Mouse (Mus musculus) CH12.LX (cell line): ENCODE results near the gene Tlr11. TPM values are rescaled to one million over a fixed set of nuclear protein-coding genes. Genes with fewer than 3 reads are reported as not detected.

ENCODE experiments used
- DNase-seq: peaks from one replicate; pipeline ENCODE4 v3.0.0-alpha.2; 2013; ENCODE audit errors: extremely low read depth
- H3K27ac ChIP-seq: 2 replicates; pipeline ENCODE4 v1.5.1; 2012; ENCODE audit warnings: low read depth, mild to moderate bottlenecking, control low read depth, moderate library complexity; ENCODE audit not compliant: insufficient read depth
- H3K27me3 ChIP-seq: replicated peaks from 2 replicates; pipeline ENCODE3; 2012; ENCODE audit warnings: inconsistent platforms
- H3K36me3 ChIP-seq, 2 experiments: replicated peaks in 1 of 2; 2 replicates each; pipeline versions ENCODE3 to v1.6.1; 2012; ENCODE audit warnings: inconsistent platforms in 1 of 2, low read length in 1 of 2, mild to moderate bottlenecking in 1 of 2, mixed read lengths in 1 of 2, moderate library complexity in 1 of 2; ENCODE audit not compliant: control insufficient read depth in 1 of 2, insufficient read depth in 1 of 2
- H3K4me1 ChIP-seq, 2 experiments: 2 replicates each; pipeline ENCODE4 v1.6.1; 2012; ENCODE audit warnings: inconsistent platforms in 1 of 2, moderate library complexity in 1 of 2; ENCODE audit not compliant: insufficient read depth in 2 of 2, control insufficient read depth in 1 of 2
- H3K4me2 ChIP-seq: 2 replicates; pipeline ENCODE4 v1.6.1; 2012; ENCODE audit warnings: low read depth, mild to moderate bottlenecking, control low read depth; ENCODE audit not compliant: poor library complexity, insufficient read depth, severe bottlenecking
- H3K4me3 ChIP-seq, 3 experiments: fragments of 150-350 bp in 1 of 3; sonication (generic) in 1 of 3; replicated peaks in 1 of 3; 2 replicates each; pipeline versions ENCODE3 to v1.5.1; 2011 to 2012; ENCODE audit warnings: low read depth in 2 of 3, low read length in 2 of 3, mild to moderate bottlenecking in 2 of 3, moderate library complexity in 2 of 3, control low read depth in 1 of 3, improper control_type of control experiment in 1 of 3, inconsistent platforms in 1 of 3, mixed read lengths in 1 of 3; ENCODE audit not compliant: poor library complexity in 1 of 3
- H3K79me2 ChIP-seq: replicated peaks from 2 replicates; pipeline ENCODE4 v1.6.1; 2012; ENCODE audit warnings: mild to moderate bottlenecking, moderate library complexity; ENCODE audit not compliant: control insufficient read depth, poor library complexity, insufficient read depth, severe bottlenecking; ENCODE audit errors: extremely low read depth
- H3K9ac ChIP-seq: 2 replicates; pipeline ENCODE4 v1.6.1; 2012; ENCODE audit warnings: low read depth, mild to moderate bottlenecking, control low read depth, moderate library complexity; ENCODE audit not compliant: insufficient read depth
- H3K9me3 ChIP-seq: replicated peaks from 2 replicates; pipeline ENCODE3; 2012; ENCODE audit warnings: low read length, inconsistent platforms, mixed read lengths
- E2F4 ChIP-seq: IDR thresholded peaks from 2 replicates; pipeline ENCODE4 v1.6.1; 2011; ENCODE audit warnings: low read depth, low read length, improper control_type of control experiment; ENCODE audit not compliant: insufficient replicate concordance
- HCFC1 ChIP-seq: IDR thresholded peaks from 2 replicates; pipeline ENCODE4 v1.6.1; 2012; ENCODE audit warnings: low read depth, mild to moderate bottlenecking, inconsistent platforms, low read length, improper control_type of control experiment
- IRF4 ChIP-seq: IDR thresholded peaks from 2 replicates; pipeline ENCODE4 v1.6.1; 2014; ENCODE audit warnings: low read depth, mild to moderate bottlenecking, inconsistent platforms, low read length, improper control_type of control experiment
- JUND ChIP-seq: conservative IDR thresholded peaks from 2 replicates; pipeline ENCODE4 v1.6.1; 2011; ENCODE audit warnings: low read depth, low read length, improper control_type of control experiment
- KAT2A ChIP-seq: IDR thresholded peaks from 2 replicates; pipeline ENCODE4 v1.6.1; 2012; ENCODE audit warnings: low read length, improper control_type of control experiment, inconsistent platforms; ENCODE audit not compliant: insufficient replicate concordance
- MAX ChIP-seq: IDR thresholded peaks from 2 replicates; pipeline ENCODE4 v1.6.1; 2011; ENCODE audit warnings: low read length, improper control_type of control experiment
- MEF2A ChIP-seq: IDR thresholded peaks from 2 replicates; pipeline ENCODE4 v1.6.1; 2014; ENCODE audit warnings: low read depth, mild to moderate bottlenecking, inconsistent platforms, low read length, improper control_type of control experiment, borderline replicate concordance
- NRF1 ChIP-seq: IDR thresholded peaks from 2 replicates; pipeline ENCODE4 v1.6.1; 2014; ENCODE audit warnings: low read depth, mild to moderate bottlenecking, inconsistent platforms, low read length, improper control_type of control experiment, moderate library complexity
- PAX5 ChIP-seq: IDR thresholded peaks from 2 replicates; pipeline ENCODE4 v1.6.1; 2012; ENCODE audit warnings: low read length, inconsistent platforms, mixed read lengths
- RAD21 ChIP-seq: IDR thresholded peaks from 2 replicates; pipeline ENCODE4 v1.6.1; 2011; ENCODE audit warnings: low read depth, mild to moderate bottlenecking, low read length, improper control_type of control experiment, moderate library complexity
- SIN3A ChIP-seq: IDR thresholded peaks from 2 replicates; pipeline ENCODE4 v1.6.1; 2012; ENCODE audit warnings: low read length, improper control_type of control experiment, inconsistent platforms
- SMC3 ChIP-seq: IDR thresholded peaks from 2 replicates; pipeline ENCODE4 v1.6.1; 2011; ENCODE audit warnings: low read depth, low read length, improper control_type of control experiment
- TCF12 ChIP-seq: IDR thresholded peaks from 2 replicates; pipeline ENCODE4 v1.6.1; 2014; ENCODE audit warnings: low read depth, mild to moderate bottlenecking, inconsistent platforms, low read length, improper control_type of control experiment
- UBTF ChIP-seq: IDR thresholded peaks from 2 replicates; pipeline ENCODE4 v1.6.1; 2012; ENCODE audit warnings: low read depth, mild to moderate bottlenecking, inconsistent platforms, low read length, improper control_type of control experiment, moderate library complexity
- USF2 ChIP-seq: conservative IDR thresholded peaks from 2 replicates; pipeline ENCODE4 v1.6.1; 2011; ENCODE audit warnings: low read depth, low read length, improper control_type of control experiment
- ZKSCAN1 ChIP-seq: IDR thresholded peaks from 2 replicates; pipeline ENCODE4 v1.6.1; 2012; ENCODE audit warnings: low read depth, inconsistent platforms, low read length, improper control_type of control experiment, borderline replicate concordance
- ZMIZ1 ChIP-seq: IDR thresholded peaks from 2 replicates; pipeline ENCODE4 v1.6.1; 2012; ENCODE audit warnings: low read depth, mild to moderate bottlenecking, inconsistent platforms, low read length, improper control_type of control experiment
- dilution Hi-C: fragments of 300-500 bp; cut with MboI; formaldehyde crosslinking; loops from 2 replicates; pipeline ENCODE4 v1.14.3; 2020; ENCODE audit warnings: low sequenced_read_pairs; ENCODE audit not compliant: extremely low pct_unique_long_range_greater_than_20kb, extremely low pct_ligation_motif_present
- in situ Hi-C: fragments of 300-500 bp; cut with MboI; formaldehyde crosslinking; loops from 3 replicates; pipeline ENCODE4 v1.14.3; 2019; ENCODE audit warnings: low sequenced_read_pairs, low pct_ligation_motif_present, low pct_unique_long_range_greater_than_20kb, mixed read lengths
- polyA plus RNA-seq: library from polyadenylated mRNA; unstranded; fragments of >175 nt; gene quantifications from 2 replicates; pipeline ENCODE4 v1.2.1, GENCODE M21; 2012; ENCODE audit warnings: low read depth; ENCODE audit not compliant: insufficient read length
- total RNA-seq, 2 experiments: library from RNA; depleted of rRNA; stranded (reverse); fragments of 300-350 nt in 1 of 2; fragments of >200 nt in 1 of 2; gene quantifications; 2 replicates each; pipeline ENCODE4 v1.2.3; 2012 to 2014

Gene Tlr11
- total and polyA plus RNA-seq, 3 experiments, result not detected

DNA sequence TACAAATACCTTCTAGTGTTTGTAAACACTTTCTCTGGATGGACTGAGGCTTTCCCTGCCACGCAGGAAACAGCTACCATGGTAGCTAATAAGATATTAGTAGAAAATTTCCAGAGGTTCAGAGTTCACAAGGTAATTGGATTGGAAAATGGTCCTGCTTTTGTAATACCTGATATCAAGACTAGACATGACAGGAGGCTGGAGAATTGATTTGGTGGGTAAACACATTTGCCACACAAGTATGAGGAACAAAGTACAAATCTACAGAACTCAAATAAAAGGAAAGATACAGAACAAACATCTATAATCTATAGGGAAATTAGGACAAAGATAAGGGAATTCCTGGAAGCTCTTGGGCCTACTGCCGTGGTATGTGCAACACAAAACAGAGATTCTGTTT lies 989 bp upstream of the Tlr11 start:
- DNase-seq, result no peak
- no peaks in the 10 kb centered on the region for H3K9me3 ChIP-seq
- dilution Hi-C loops (no loop called here), in situ Hi-C loops (loop anchor here (25.0 kb wide), 1 partner anchor 406 kb away; no protein-coding TSS in a partner anchor)
- H3K27ac ChIP-seq, result no peak overlapping the region
- H3K36me3 ChIP-seq, result no peaks in the 10 kb centered on the region
- H3K79me2 ChIP-seq, result no peaks in the 10 kb centered on the region
- H3K4me2 ChIP-seq, result no peak overlapping the region
- no peak for TF ChIP-seq UBTF
- TF ChIP-seq IRF4, result no peak
- TF ChIP-seq MAX, result no peak
- peaks cover 0 to 10% of the 10 kb centered on the region in 2 experiments; a peak in 2 of 4 replicates for H3K4me1 ChIP-seq
- H3K4me3 ChIP-seq, result no peak overlapping the region
- no peaks in the 10 kb centered on the region for H3K27me3 ChIP-seq
- H3K9ac ChIP-seq, result no peak overlapping the region

DNA sequence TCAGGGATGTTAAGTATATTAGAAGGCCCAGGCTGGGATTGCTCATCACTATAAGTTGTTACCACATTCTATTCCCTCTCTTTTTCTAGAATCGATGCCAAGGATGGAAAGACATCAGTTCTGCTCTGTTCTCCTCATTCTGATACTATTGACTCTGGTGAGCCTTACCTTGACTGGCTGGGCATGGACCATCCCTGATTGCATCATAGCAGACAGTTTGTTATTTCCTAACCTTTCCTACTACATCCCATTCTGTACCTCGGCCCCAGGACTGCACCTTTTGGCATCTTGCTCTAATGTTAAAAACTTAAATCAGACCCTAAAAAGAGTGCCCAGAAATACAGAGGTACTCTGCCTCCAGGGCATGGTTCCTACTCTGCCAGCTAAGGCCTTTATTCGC lies 2.8 kb downstream of the Tlr11 start:
- peaks cover 0 to 10% of the 10 kb centered on the region in 2 experiments; a peak in 2 of 4 replicates for H3K4me1 ChIP-seq
- no peak overlapping the region for H3K27ac ChIP-seq
- DNase-seq, result no peak
- H3K9ac ChIP-seq, result no peak overlapping the region
- H3K4me2 ChIP-seq, result no peak overlapping the region
- dilution Hi-C loops (no loop called here), in situ Hi-C loops (loop anchor here (25.0 kb wide), 1 partner anchor 402 kb away; no protein-coding TSS in a partner anchor)
- no peaks in the 10 kb centered on the region for H3K36me3 ChIP-seq
- H3K79me2 ChIP-seq, result no peaks in the 10 kb centered on the region
- no peak for TF ChIP-seq ZMIZ1
- no peak for TF ChIP-seq TCF12
- no peak for TF ChIP-seq SMC3
- no peak for TF ChIP-seq NRF1
- TF ChIP-seq MEF2A, result no peak
- TF ChIP-seq SIN3A, result no peak
- TF ChIP-seq PAX5, result no peak
- TF ChIP-seq KAT2A, result no peak
- TF ChIP-seq JUND, result no peak
- TF ChIP-seq ZKSCAN1, result no peak
- TF ChIP-seq UBTF, result no peak
- no peak for TF ChIP-seq USF2
- no peak for TF ChIP-seq E2F4
- no peak for TF ChIP-seq RAD21
- no peak for TF ChIP-seq HCFC1
- no peaks in the 10 kb centered on the region for H3K27me3 ChIP-seq
- no peaks in the 10 kb centered on the region for H3K9me3 ChIP-seq
- no peak overlapping the region for H3K4me3 ChIP-seq
